Mouse (Mus musculus) heart, postnatal 0 days (tissue): ENCODE data around the gene Ndufs1.

Source experiments
- CTCF ChIP-seq: IDR thresholded peaks from 2 replicates; pipeline ENCODE4 v1.5.1; 2016; ENCODE audit warnings: antibody characterized with exemption, control low read depth, low read depth
- EP300 ChIP-seq: IDR thresholded peaks from 2 replicates; pipeline ENCODE4 v1.6.1; 2016; ENCODE audit warnings: antibody characterized with exemption, low read depth

DNA sequence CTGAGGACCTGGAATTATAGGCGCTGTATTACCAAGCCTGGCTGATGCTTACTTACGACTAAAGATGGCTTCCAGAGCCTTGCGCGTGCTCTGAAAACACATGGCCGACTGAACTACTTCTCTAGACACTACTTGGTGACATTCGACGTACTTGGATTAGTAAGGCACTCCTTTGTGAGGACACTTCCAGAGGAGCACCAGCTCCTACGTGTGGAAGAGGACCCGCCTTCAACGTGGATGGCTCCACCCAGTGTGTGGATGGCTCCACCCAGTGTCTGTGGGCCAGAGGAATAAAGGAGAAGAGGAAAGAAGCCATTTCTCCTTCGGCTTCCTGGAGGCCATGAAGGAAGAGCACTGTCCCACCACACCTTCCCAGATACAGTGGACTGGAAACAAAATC is 44.9 kb downstream of the Ndufs1 start:
- TF ChIP-seq CTCF (no peak), EP300 (no peak)
